In genomic region chr10:94896950-94897349, GRCm38 (mm10) we compare ENCODE assay signal across 14 mouse cellular contexts.
"Had no signal": no experiment of that assay in that cellular context is flagged by ENCODE, and none has a peak within 500 bp of the region (broad histone marks: within the 10 kb centered on the region; RNA-seq: fewer than 3 reads in every experiment).

No protein-coding gene starts in this region.

- DNase-seq: lung, adult 18-20 months; lung, embryonic 14.5 days; lung, postnatal 10 days; lung, postnatal 4 days; right cerebral cortex, adult 18-20 months; right cerebral cortex, postnatal 25 days; right cerebral cortex, postnatal 4 days; spleen, adult 18-20 months; thymus, adult 18-20 months; thymus, postnatal 25 days; thymus, postnatal 4 days had no signal

- ATAC-seq: liver, embryonic 12.5 days; midbrain, embryonic 13.5 days; midbrain, embryonic 15.5 days had no signal
